Mouse (Mus musculus): Measurements from ENCODE around the gene Gm26965. TPM values are rescaled to one million over a fixed set of nuclear protein-coding genes. Genes with fewer than 3 reads are reported as not detected.
A peak's percentile ranks its signal among the peaks of the same experiment; 100 is the strongest.
"Not testable (repeated sequence)": the region's sequence is repeated elsewhere in the genome, so short reads cannot be mapped to it uniquely, and the experiment has no call there.

Gm26965 gene
- total RNA-seq (2021), result not detected
- long read RNA-seq, experiment 1, result 0 reads
- long read RNA-seq, experiment 2, result 0 reads

DNA sequence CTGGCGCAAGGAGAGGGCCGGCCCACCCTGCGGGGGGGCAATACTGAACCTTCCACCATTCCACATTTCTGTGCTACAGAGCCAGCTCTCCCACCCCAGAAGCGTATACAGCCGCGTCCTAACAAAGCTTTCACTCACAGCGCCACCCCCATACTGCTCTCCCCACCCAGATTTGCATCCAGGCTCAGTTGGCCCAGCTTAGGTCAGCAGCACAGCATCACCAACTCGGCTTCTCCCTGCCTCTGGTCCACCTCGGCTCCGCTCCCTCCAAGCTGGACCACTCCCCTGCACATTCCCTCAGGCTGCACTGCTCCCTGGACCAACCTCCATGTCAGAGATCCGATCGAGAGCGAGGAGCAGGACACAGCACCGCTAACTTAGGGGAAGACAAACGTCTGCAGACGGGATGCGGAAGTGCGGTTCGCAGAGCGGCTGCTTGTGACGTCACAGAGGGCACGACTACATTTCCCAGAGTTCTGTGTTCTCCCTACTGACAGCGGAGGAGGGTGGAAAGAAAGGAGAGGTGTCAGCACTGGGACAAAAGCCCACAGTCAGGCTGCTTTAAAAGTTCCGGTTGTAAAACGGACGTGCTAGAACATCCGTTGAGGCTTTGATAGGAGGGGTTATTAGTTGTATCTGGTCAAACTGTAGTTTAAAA is at the start of gene Gm26965, which contains the start of gene Zfp87:
Gene Gm26965, minus strand, starts transcription at position 399 of the 658 bp plus-strand sequence.
Gene Zfp87, minus strand, starts transcription at position 425 of the 658 bp plus-strand sequence.
- peak; percentile 91 for DNase-seq

DNA sequence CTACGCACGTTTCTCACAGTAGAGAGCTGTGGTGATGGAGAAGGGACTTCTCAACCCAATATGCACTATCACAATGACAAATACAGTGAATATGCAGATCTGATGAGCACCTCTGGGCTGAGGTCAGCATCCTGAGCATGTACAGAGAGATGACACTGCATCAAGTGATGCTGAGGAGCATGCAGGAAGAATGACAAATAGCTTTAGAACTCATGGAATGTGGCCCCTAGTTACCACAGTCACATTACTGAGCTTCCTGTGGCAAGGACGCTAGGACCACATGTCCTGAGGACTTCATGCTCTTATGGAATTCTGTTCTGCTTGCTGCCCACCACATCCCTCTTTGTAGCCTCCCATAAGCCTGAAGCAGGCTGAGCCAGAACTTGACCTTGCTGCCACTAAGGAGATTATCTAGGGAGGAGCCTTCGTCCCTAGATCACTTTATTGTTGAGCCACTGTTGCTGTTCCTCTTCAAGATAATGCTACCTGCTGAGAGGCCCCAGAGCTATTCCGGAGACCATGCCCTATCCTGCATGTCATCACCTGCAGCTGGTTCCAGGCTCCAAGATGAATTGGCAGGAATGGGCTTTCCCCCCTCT is 46.7 kb upstream of the Gm26965 start:
- no peak for DNase-seq

DNA sequence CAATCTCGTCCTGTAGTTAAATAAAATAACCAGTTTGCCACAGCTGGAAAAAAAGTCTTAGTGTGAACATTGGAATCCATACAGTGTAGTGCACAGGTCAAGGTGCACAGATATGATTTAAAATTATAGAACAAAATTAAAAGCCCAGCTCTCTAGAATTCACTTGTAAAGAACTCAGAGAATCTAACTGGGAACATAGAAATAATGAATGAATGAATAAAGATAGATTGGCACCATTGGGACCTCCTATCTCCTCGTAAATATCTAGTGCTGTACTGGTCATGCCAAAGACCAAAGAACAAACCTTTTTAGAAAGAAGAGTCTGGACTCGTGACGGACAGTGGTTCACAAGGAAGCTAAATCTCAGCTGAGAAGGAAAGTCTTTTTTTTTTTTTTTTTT is 27.8 kb upstream of the Gm26965 start, which contains the start of gene Zfp748:
Gene Zfp748, minus strand, starts transcription at position 101 of the 400 bp plus-strand sequence.
- DNase-seq, result no peak

DNA sequence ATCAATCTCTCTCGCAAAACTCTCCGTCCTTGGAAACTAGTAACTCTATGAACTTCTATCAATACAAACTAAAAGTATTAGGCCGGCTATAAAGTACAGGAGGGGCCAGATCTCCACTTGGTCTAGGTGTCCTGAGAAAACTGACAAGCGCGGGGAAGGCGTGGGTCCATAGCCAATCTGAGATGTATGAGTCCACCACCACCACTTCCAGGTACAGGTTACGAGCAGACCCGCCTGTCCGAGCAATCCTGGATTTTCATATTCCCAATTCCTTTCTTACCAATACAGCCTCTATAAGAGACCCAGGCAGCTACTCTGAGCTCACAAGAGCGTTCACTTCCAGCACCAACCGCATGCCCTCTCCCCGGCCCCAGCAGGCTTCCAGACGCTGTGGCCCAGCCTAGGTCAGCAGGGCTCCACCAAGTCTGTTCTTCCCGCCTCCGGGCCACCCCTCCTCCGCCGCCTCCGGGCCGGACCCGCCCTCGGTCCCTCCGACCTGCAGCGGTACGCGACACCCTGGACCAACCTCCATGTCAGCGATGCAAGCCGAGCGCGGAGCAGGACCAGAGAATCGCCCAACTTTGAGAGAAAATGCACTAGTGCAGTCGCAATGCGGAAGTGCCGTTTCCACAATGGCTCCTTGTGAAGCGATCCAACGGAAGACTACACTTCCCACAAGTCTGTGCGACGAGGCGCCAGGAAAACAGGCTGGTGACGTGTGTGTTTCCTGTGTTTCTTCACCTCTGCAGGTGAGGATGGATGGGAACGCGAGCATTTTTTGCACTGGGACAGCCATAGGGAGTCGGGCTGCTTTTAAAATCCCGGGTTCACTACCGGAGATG is 26.8 kb upstream of the Gm26965 start:
- peak; percentile 77 for DNase-seq

DNA sequence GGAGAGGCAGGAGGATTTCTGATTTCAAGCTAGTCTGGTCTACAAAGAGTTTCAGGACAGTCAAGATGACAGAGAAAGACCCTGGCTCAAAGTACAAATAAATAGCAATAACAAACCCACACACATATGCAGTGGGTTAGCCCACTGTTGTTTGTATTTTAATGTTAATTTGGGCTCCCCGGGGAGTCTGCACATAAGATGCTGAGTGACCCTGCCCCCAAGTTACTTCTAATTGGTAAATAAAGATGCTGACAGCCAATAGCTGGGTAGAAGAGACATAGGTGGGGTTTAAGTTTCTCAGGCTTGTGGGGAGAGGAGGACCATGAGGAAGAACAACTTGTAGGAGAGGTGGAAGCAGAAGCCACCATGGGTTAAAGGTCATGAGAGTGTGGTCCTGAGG is 20.0 kb upstream of the Gm26965 start:
- no peak for DNase-seq

DNA sequence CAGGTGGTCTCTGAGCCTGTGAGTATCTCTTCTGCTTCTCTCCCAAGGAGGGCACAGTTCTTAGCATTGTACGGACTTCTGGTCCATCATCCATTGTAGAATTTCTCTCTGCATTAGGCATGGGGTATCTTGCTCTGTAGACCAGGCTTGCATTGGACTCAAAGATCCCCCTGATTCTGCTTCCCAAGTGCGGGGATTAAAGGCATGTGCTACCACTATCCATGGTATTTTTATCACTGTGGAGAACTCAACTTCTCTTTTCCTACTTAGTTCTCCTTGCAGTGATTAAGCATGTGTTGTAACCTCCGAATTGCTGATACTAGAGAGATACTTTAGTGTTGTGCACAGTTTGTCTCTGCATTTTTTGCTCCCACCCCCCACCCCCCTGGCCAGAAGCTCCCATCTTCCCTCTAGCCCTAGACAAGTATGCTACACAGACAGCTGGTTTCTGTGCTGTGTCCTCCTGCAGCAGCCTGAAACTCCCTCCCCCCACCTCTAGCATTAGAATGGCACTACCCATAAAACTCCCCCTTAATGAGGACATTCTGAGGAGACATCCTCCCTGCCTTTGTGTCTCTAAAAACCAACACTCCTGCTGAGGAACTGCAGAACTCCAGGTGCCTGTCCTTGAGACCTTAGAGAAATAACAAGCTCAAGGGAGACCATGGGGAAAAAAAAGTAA is 1.2 kb upstream of the Gm26965 start:
- no peak for DNase-seq

DNA sequence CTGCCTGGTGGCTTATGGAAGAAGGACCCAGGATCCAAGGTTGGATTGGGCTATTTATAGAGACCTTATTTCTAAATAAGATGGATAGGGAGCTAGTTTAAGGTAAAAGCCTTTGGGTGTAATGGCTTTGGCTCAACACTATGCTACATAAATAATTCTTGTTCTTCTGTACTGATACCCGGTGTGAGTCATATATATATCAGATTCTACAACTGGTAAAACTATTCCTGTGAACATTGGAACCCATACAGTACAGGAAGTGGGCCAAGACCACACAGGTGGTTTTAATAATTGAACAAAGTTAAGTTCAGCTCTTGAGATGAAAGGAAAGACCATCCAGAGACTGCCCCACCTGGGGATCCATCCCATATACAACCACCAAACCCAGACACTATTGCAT is 25.0 kb downstream of the Gm26965 start:
- no peak for DNase-seq

DNA sequence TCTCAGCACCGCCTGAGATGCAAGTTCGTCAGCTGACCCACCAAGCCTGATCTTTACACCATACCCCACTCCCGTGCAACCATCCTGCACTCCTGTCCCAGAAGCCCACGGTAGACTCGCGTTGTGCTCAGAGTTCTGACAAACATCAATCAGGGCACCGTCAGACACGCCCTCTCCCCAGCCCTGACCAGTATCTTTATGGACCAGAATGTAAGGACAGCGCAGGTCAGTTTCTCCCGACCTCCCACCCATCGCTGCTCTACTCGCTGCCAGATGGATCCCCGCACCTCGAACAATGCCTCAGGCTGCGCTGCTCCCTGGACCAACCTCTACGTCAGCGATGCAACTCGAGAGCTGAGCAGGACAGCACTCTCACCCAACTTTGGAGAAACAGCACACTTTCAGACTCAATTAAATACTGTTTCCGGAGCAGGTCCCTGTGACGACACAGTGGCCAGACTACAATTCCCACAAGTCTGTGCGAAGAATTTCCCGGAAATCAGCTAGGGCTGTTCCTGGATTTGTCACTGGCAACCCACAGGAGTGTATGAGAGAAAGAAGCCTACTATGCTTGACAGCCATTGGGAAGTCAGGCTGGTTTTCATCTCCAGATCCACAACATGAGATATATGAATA is 25.7 kb downstream of the Gm26965 start, which contains the start of gene Zfp58:
Gene Zfp58, minus strand, starts transcription at position 472 of the 636 bp plus-strand sequence.
- DNase-seq, result peak; percentile 80

DNA sequence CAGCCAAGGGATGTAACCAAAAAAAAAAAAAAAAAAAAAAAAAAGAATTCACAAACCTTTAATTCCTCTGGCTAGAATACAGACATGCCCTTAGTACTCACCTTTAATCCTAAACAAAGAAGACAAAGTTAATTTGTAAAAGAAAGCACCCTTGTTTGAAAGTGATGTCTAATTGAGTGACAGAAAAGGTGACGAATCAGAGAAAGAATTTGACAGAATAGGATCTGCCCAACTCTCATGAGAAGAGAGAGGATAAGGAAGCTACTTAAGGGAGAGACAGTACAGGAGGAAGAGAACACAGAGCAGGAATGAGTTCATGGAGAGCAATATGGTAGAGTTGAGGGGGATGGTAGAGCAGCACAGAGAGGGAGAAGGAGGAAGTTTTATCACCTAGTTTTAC is 30.3 kb downstream of the Gm26965 start:
- no peak for DNase-seq

DNA sequence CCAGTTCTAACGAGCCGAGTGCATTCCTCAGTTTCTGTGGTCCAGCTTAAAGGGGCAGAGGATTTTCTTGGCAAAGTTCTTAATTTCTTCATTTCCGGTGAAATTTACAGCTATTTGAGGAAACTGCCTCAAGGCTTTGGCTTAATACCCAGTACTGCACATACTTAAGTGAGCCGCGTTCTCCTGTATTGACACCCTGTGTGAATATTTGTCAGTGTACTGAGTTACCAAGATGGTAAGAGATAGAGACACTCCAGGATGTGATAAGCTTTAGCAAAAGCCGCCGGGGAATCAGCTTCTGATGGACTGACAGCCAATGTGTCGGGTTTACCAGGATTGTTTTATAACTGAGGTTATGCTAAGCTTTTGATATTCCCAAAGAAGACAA is 41.5 kb downstream of the Gm26965 start:
- no peak for DNase-seq

DNA sequence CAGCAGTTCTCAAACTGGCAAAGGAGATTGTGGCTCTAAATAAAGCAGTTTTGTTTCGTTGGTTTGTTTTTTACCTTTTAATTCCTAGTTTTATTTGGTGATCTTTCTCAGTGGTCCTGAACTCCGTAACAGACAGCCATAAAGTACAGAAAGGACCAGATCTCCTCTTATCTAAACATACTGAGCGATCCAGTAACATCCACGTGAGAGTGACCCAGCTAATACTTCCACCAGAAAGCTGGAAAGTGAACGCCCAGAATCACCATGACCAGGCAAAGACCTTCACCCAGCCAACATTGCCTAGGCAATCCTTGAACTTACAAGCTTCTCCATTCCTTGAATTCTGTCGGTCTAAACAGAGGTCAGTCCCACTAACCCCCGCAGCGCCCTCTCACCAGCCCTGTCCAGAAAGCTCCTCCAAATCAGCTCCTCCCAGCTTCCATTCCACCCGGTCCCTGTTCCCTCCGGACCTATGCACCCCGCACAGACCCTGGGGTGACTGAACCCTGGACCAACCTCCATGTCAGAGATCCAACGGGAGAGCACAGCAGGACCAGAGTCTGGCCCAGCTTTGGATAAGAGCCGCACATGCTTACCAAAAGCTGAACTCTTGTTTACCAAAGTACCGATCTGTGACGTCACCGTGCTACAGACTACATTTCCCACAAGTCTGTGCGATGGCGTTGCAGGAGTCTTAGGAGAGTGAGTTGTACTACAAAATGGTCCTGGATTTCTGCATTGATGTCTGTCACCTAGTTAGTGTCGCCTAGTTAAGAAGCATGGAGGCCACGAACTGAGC is 42.1 kb downstream of the Gm26965 start, which contains the start of gene Zfp874b:
Gene Zfp874b, minus strand, starts transcription at position 634 of the 799 bp plus-strand sequence.
- DNase-seq, result peak; percentile 80

DNA sequence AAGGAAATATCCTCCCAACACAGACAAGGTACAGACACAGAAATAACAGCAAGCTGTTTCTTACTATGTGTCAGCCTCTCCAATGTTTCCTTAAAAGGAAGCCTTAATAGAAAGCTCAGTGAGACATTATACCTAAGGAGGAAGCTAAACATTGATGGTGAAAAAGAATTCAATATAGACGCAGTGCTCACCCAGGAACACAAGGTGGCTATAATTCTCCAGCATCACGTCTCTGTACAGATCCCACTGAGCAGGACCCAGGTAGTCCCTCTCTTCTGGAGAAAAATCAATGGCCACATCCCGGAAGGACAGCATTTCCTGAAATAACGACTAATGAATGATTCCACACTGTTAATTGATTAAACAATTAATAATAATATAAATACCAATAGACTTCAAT is 44.4 kb downstream of the Gm26965 start:
- DNase-seq, result no peak

DNA sequence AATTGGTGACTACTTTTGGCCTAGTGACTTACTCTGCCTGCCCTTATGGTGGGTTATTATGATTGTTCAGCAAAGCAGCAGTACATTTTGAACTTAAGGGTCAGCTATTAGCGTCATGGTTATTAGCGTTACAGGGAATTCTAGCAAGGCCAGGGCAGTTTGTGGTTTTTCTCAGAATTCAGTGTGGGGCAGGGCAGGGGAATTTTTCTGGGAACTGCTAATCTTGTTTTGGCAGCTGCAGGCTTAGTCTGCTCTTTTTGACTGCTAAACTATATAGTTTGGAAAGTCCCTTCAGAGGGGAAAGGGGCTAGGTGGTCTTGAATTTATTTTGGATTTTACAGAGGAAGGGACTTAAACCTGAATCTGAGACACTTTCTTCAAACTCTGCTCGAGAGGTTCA is 56.7 kb downstream of the Gm26965 start:
- DNase-seq, result no peak

DNA sequence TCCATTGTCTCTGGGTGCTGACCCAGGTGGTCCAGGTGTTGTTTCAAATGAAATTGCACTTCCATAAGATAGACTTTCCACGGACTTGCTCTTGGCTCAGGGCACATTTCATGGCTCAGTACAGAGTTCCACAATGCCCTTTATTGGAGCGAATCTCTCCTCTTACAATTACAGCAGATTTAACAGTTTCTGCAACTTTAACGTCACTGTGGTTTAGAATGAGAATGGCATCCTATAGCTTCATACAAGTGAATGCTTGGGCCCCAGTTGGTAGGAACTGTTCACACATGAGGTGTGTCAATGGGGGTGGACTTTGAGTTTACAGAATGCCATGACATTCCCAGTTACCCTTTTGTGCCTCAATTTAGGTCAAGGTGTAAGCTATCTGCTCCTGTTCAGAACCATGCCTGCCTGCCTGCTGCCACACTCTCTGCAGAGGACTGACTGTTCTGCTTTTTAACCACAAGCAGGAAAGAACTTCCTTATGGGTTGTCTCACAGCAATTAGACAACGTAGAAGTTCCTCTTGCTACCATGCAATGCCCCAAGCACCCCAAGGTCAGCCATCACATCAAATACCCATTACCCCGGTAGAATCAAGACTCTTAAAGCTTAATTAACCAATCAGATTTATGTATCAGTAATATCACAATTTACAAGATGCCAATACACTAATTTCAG is 62.3 kb downstream of the Gm26965 start:
- DNase-seq, result not testable (repeated sequence)

DNA sequence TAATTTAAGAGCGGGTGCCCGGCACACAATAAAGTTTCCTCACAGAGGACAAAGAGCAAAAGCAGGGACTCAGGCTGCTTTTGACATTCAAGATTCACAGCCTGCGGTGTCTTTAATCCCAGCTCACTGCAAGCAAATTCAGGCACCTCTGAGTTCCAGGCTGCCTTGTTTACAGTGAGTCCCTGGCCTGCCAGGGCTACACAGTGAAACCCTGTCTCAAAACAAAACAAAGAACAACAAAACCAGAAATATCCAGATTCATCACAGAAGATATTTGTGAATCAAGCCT is 74.0 kb downstream of the Gm26965 start:
- DNase-seq, result no peak

DNA sequence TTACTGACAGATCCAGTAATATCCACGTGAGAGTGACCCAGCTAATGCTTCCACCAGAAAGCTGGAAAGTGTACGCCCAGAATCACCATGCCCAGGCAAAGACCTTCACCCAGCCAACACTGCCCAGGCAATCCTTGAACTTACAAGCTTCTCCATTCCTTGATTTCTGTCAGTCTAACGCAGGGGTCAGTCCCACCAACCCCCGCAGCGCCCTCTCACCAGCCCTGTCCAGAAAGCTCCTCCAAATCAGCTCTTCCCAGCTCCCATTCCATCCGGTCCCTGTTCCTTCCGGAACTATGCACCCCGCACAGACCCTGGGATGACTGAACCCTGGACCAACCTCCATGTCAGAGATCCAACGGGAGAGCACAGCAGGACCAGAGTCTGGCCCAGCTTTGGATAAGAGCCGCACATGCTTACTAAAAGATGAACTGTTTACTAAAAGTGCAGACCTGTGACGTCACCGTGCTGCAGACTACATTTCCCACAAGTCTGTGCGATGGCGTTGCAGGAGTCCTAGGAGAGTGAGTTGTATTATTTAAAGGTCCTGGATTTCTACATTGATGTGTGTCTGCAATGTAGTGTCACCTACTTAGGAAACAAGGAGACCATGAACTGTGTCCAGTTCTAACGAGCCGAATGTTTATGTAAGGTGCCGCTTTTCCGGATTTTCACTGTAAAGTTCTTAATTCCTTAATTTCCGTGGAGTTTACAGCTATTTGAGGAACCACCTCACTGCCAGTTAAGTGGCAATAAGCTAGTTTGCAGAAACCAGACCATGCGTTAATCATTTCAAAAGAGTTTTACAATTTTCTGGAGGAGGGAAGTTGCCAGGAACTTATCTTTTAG is 74.6 kb downstream of the Gm26965 start, which contains the start of gene Zfp874a:
Gene Zfp874a, minus strand, starts transcription at position 453 of the 849 bp plus-strand sequence.
- DNase-seq, result peak; percentile 87

All from gastrocnemius, postnatal 25 days (tissue).